In the genomic region with DNA sequence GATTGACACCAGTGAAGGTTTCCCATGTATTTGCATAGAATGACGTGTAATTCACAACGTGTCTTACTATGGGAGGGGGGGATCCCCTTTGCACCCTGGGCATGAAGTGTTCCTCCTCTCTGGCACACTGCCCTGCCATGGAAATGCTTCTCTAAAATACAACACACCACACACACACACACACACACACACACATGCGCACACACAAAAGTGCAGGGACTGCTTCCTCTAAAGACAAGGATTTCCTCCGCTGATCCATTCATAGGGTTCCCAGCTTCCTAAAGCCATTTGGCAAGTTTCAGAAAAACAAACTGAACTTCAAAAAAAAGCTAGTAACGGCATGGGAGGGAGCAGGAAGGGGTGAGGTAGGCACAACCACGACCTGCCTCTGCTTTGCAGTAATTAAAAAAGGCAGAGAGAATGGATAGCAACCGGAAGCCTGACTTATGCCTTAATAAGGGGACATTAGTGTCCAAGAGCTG, we compare ENCODE assay signal across 10 mouse cellular contexts. TPM values are rescaled to one million over a fixed set of nuclear protein-coding genes. Genes with fewer than 3 reads are reported as not detected.
A peak's percentile ranks its signal among the peaks of the same experiment; 100 is the strongest.
DNase-seq lines count a peak whose midpoint lies in the region; ATAC-seq lines count a peak whose summit lies in the region.
"Had no signal": no experiment of that assay in that cellular context is flagged by ENCODE, and none has a peak within 500 bp of the region (broad histone marks: within the 10 kb centered on the region; RNA-seq: fewer than 3 reads in every experiment).

No protein-coding gene starts in this region.

- 0 out of 2 replicates have a peak overlapping the region, but pooled peaks have one; percentile 5 for H3K27ac ChIP-seq in midbrain, embryonic 12.5 days (replicated peaks)
- no peak overlapping the region for H3K27ac ChIP-seq in midbrain, embryonic 16.5 days (ENCODE audit: low read length)
- peak overlapping the region; percentile 24; the same call in 1 of the 2 replicates for H3K27ac ChIP-seq in heart, embryonic 11.5 days (ENCODE audit: low read depth, low read length)
- peak overlapping the region; percentile 61 for H3K27ac ChIP-seq in stomach, embryonic 16.5 days (ENCODE audit: low read length)
- H3K27ac ChIP-seq in hindbrain, embryonic 12.5 days, result no peak overlapping the region

- H3K4me2 ChIP-seq in midbrain, embryonic 12.5 days (replicated peaks), result no peak overlapping the region
- H3K4me2 ChIP-seq in midbrain, embryonic 16.5 days (ENCODE audit: low read length), result no peak overlapping the region
- no peak overlapping the region for H3K4me2 ChIP-seq in heart, embryonic 11.5 days
- no peak overlapping the region for H3K4me2 ChIP-seq in stomach, embryonic 16.5 days (ENCODE audit: low read depth, low read length)
- no peak overlapping the region for H3K4me2 ChIP-seq in hindbrain, embryonic 12.5 days (replicated peaks)

- peaks cover 2% of the 10 kb centered on the region; the same call in 1 of the 2 replicates for H3K9me3 ChIP-seq in midbrain, embryonic 12.5 days
- peaks cover 2% of the 10 kb centered on the region for H3K9me3 ChIP-seq in midbrain, embryonic 16.5 days (replicated peaks; ENCODE audit: control insufficient read depth, low read length, poor library complexity, severe bottlenecking)
- H3K9me3 ChIP-seq in heart, embryonic 11.5 days (replicated peaks; ENCODE audit: control insufficient read depth, low read length), result peaks cover 4% of the 10 kb centered on the region; the same call in 1 of the 2 replicates
- peaks cover 7% of the 10 kb centered on the region for H3K9me3 ChIP-seq in stomach, embryonic 16.5 days (replicated peaks; ENCODE audit: control insufficient read depth, low read length)
- H3K9me3 ChIP-seq in hindbrain, embryonic 12.5 days (replicated peaks), result no peaks in the 10 kb centered on the region

- no peaks in the 10 kb centered on the region for H3K36me3 ChIP-seq in midbrain, embryonic 12.5 days
- H3K36me3 ChIP-seq in midbrain, embryonic 16.5 days (ENCODE audit: control insufficient read depth, insufficient read depth, low read length), result peaks cover 10% of the 10 kb centered on the region
- peaks cover 5% of the 10 kb centered on the region; the same call in 1 of the 2 replicates for H3K36me3 ChIP-seq in heart, embryonic 11.5 days (ENCODE audit: control insufficient read depth, insufficient read depth, low read length)
- no peaks in the 10 kb centered on the region for H3K36me3 ChIP-seq in stomach, embryonic 16.5 days (ENCODE audit: control insufficient read depth, insufficient read depth, low read length)
- no peaks in the 10 kb centered on the region for H3K36me3 ChIP-seq in hindbrain, embryonic 12.5 days
- H3K36me3 ChIP-seq: G1E had no signal

- no peaks in the 10 kb centered on the region for H3K4me1 ChIP-seq in midbrain, embryonic 12.5 days
- 0 out of 2 replicates have a peak, but pooled peaks cover 3% of the 10 kb centered on the region for H3K4me1 ChIP-seq in midbrain, embryonic 16.5 days (ENCODE audit: control insufficient read depth, insufficient read depth, low read length)
- peaks cover 13% of the 10 kb centered on the region for H3K4me1 ChIP-seq in heart, embryonic 11.5 days (ENCODE audit: control insufficient read depth, insufficient read depth, low read length)
- no peaks in the 10 kb centered on the region for H3K4me1 ChIP-seq in stomach, embryonic 16.5 days (ENCODE audit: control insufficient read depth, insufficient read depth, low read length)
- peaks cover 5% of the 10 kb centered on the region; the same call in 1 of the 2 replicates for H3K4me1 ChIP-seq in hindbrain, embryonic 12.5 days

- peak; percentile 81 for DNase-seq in kidney, postnatal 10 days
- DNase-seq in left cerebral cortex, adult 18-20 months (ENCODE audit: low spot score in 2 of 2), result no peak
- no peak for DNase-seq in testis, postnatal 10 days (ENCODE audit: low spot score)
- DNase-seq: layer of hippocampus, adult 9-11 months had no signal

- no peak overlapping the region for H3K9ac ChIP-seq in midbrain, embryonic 12.5 days (replicated peaks)
- no peak overlapping the region for H3K9ac ChIP-seq in midbrain, embryonic 16.5 days (ENCODE audit: low read depth, low read length)
- no peak overlapping the region for H3K9ac ChIP-seq in heart, embryonic 11.5 days (ENCODE audit: low read depth, low read length)
- no peak overlapping the region for H3K9ac ChIP-seq in stomach, embryonic 16.5 days (ENCODE audit: low read length)
- no peak overlapping the region for H3K9ac ChIP-seq in hindbrain, embryonic 12.5 days

- H3K27me3 ChIP-seq in midbrain, embryonic 12.5 days, result no peaks in the 10 kb centered on the region
- no peaks in the 10 kb centered on the region for H3K27me3 ChIP-seq in midbrain, embryonic 16.5 days (ENCODE audit: control insufficient read depth, insufficient read depth, low read depth, low read length)
- no peaks in the 10 kb centered on the region for H3K27me3 ChIP-seq in heart, embryonic 11.5 days (ENCODE audit: control insufficient read depth, insufficient read depth, low read length)
- no peaks in the 10 kb centered on the region for H3K27me3 ChIP-seq in stomach, embryonic 16.5 days (ENCODE audit: control insufficient read depth, insufficient read depth, low read length)
- no peaks in the 10 kb centered on the region for H3K27me3 ChIP-seq in hindbrain, embryonic 12.5 days

- 70% methylated on average over 7 of the region's 7 CpGs for WGBS in midbrain, embryonic 12.5 days
- WGBS in midbrain, embryonic 16.5 days, result 64% methylated on average over 7 of the region's 7 CpGs
- 54% methylated on average over 7 of the region's 7 CpGs for WGBS in heart, embryonic 11.5 days (ENCODE audit: insufficient replicate concordance)
- 52% methylated on average over 7 of the region's 7 CpGs for WGBS in stomach, embryonic 16.5 days
- 72% methylated on average over 7 of the region's 7 CpGs for WGBS in hindbrain, embryonic 12.5 days

- ATAC-seq in midbrain, embryonic 12.5 days (ENCODE audit: low FRiP score, low read depth), result no peak
- ATAC-seq in midbrain, embryonic 16.5 days, result no peak
- no peak for ATAC-seq in heart, embryonic 11.5 days (replicated peaks; ENCODE audit: insufficient number of reproducible peaks, low FRiP score, low TSS enrichment)
- ATAC-seq in stomach, embryonic 16.5 days (ENCODE audit: insufficient read depth, low FRiP score), result no peak
- no peak for ATAC-seq in hindbrain, embryonic 12.5 days (ENCODE audit: low FRiP score)

- no peak overlapping the region for H3K4me3 ChIP-seq in midbrain, embryonic 12.5 days
- H3K4me3 ChIP-seq in midbrain, embryonic 16.5 days (ENCODE audit: low read depth, low read length), result no peak overlapping the region
- H3K4me3 ChIP-seq in heart, embryonic 11.5 days (ENCODE audit: low read depth, low read length), result no peak overlapping the region
- H3K4me3 ChIP-seq in stomach, embryonic 16.5 days (replicated peaks; ENCODE audit: low read length), result no peak overlapping the region
- no peak overlapping the region for H3K4me3 ChIP-seq in hindbrain, embryonic 12.5 days

RNA-seq across cellular contexts. Expression of a gene that starts 20.5 kb away (rescaled TPM):
- polyA plus RNA-seq in midbrain, embryonic 12.5 days (2016; fragmentation: Nextera tagmentation; extraction: Ambion mirVana), result 4.5 and 7.1 TPM in 2 replicates
- polyA plus RNA-seq in midbrain, embryonic 16.5 days (2015; fragmentation: Nextera tagmentation; extraction: Ambion mirVana), result 28.2 and 30.1 TPM in 2 replicates
- polyA plus RNA-seq in heart, embryonic 11.5 days (2014; fragmentation: Nextera tagmentation; extraction: Ambion mirVana), result 11.2 and 13.8 TPM in 2 replicates
- polyA plus RNA-seq in stomach, embryonic 16.5 days (2015; fragmentation: Nextera tagmentation; extraction: Ambion mirVana), result 11.9 and 12.9 TPM in 2 replicates
- 8.3 and 10.4 TPM in 2 replicates for polyA plus RNA-seq in hindbrain, embryonic 12.5 days (2016; fragmentation: Nextera tagmentation; extraction: Ambion mirVana)
- total RNA-seq in left cerebral cortex, adult 18-20 months (2021), result 1 to 10 TPM; 9.8 to 10.0 TPM
- total RNA-seq: G1E had no signal
- polyA plus RNA-seq: G1E had no signal

Comparison
In these comparisons a context has a peak if more than half of its experiments do, and no peak if none do; other contexts are left out.
1. H3K27ac ChIP-seq: peak in midbrain, embryonic 12.5 days (single experiment), heart, embryonic 11.5 days (single experiment) and stomach, embryonic 16.5 days (single experiment); none in midbrain, embryonic 16.5 days (single experiment) and hindbrain, embryonic 12.5 days (single experiment).